Mouse (Mus musculus) hindbrain, postnatal 0 days (tissue): Measurements from ENCODE around the gene Hdac10. TPM values are rescaled to one million over a fixed set of nuclear protein-coding genes. Genes with fewer than 3 reads are reported as not detected.
A peak's percentile ranks its signal among the peaks of the same experiment; 100 is the strongest.

Experiments
- ATAC-seq: fragments of 200-750 bp; cut with Nextera tagmentation; 2 replicates; pipeline ENCODE4 v1.8.0; 2017; ENCODE audit warnings: mild to moderate bottlenecking, moderate TSS enrichment, moderate library complexity
- DNase-seq: peaks from one replicate; pipeline ENCODE4 v3.0.0-alpha.2; 2015; ENCODE audit warnings: low spot score
- H3K27ac ChIP-seq: fragments of 300-500 bp; sonication (generic); 2 replicates; pipeline ENCODE4 v1.5.1; 2014; ENCODE audit warnings: mild to moderate bottlenecking
- H3K27me3 ChIP-seq: fragments of 300-500 bp; sonication (generic); 2 replicates; pipeline ENCODE4 v1.6.1; 2014; ENCODE audit warnings: low read length, mixed read lengths; ENCODE audit not compliant: insufficient read depth
- H3K36me3 ChIP-seq: fragments of 300-500 bp; sonication (generic); 2 replicates; pipeline ENCODE4 v1.6.1; 2014; ENCODE audit warnings: low read length, mixed read lengths; ENCODE audit not compliant: insufficient read depth
- H3K4me1 ChIP-seq: fragments of 300-500 bp; sonication (generic); 2 replicates; pipeline ENCODE4 v1.6.1; 2014; ENCODE audit warnings: antibody characterized with exemption, low read length, mixed read lengths; ENCODE audit not compliant: insufficient read depth
- H3K4me2 ChIP-seq: fragments of 300-500 bp; sonication (generic); 2 replicates; pipeline ENCODE4 v1.6.1; 2014; ENCODE audit warnings: low read depth, mild to moderate bottlenecking, low read length, moderate library complexity, mixed read lengths
- H3K4me3 ChIP-seq: fragments of 300-500 bp; sonication (generic); 2 replicates; pipeline ENCODE4 v1.5.1; 2014; ENCODE audit warnings: low read length
- H3K9ac ChIP-seq: fragments of 300-500 bp; sonication (generic); replicated peaks from 2 replicates; pipeline ENCODE4 v1.6.1; 2014; ENCODE audit warnings: mild to moderate bottlenecking, low read length, moderate library complexity, mixed read lengths
- H3K9me3 ChIP-seq: fragments of 300-500 bp; sonication (generic); 2 replicates; pipeline ENCODE4 v1.6.1; 2016; ENCODE audit warnings: low read length, mixed read lengths
- CTCF ChIP-seq: IDR thresholded peaks from 2 replicates; pipeline ENCODE4 v1.5.1; 2016; ENCODE audit warnings: antibody characterized with exemption, control low read depth, low read depth
- WGBS: fragments of 180-500 bp; shearing (Covaris S2); extraction: QIAGEN DNeasy Blood & Tissue Kit; methylation state at CpG from one replicate; pipeline ENCODE4 v1.1.7; 2014; 5-methylcytosine and 5-hydroxymethylcytosine counted together
- polyA plus RNA-seq: library from polyadenylated mRNA; unstranded; fragments of >200 nt; fragmentation: Nextera tagmentation; extraction: Ambion mirVana; gene quantifications from 2 replicates; pipeline ENCODE4 v1.2.1, GENCODE M21; 2015
- total RNA-seq: library from RNA; depleted of rRNA; stranded (reverse); fragments of >200 nt; gene quantifications from 2 replicates; pipeline ENCODE4 v1.2.3, GENCODE M21; 2014

Hdac10 gene
- total and polyA plus RNA-seq, 2 experiments from 2014 or later = 19.8 to 27.1 TPM

DNA sequence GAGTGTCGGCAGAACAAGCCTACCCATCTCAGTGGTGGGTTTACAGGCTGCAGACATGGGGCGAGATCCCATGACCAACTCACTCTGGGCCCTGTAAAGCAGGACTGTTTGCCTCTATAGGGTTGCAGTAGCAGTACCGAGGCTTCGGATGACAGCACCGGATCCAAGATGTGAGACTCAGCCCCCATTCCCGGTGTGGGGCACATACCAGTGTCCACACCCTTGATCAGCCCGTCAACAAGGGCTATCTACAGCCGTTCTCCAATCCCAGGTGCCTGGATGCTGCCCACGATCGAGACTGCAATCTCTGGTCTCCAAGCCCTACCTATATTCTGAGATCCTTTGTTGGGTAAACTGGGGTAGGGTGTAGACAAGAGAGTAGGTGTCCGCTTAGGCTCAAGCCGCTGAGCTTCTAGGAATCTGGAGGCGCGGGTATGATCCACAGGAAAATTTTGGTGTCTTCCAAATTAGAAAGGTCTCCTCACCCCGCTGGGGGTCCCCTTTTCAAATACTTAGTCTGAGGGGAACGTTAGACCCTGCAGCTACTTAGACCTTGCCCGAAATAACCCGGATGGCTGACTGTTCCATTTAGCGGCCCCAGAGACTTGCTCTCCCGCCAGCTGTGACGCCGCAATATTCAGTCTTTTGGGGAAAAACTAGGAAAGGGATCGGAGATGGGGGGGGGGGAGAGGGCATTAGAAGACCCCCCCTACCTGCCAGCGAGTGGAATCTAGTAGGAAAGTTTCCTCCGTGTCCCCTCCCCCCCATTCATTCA, 20.2 kb upstream of the Hdac10 start:
- Histone ChIP-seq H3K4me2 (peak overlapping the region; percentile 81), H3K9ac (peak overlapping the region; percentile 76), H3K36me3 (peaks cover 4% of the 10 kb centered on the region; the same call in 1 of the 2 replicates), H3K4me3 (peak overlapping the region; percentile 74), H3K9me3 (no peaks in the 10 kb centered on the region), H3K27me3 (no peaks in the 10 kb centered on the region), H3K4me1 (peaks cover 20% of the 10 kb centered on the region), H3K27ac (peak overlapping the region; percentile 72)
- 4% methylated on average over 25 of the region's 25 CpGs for WGBS
- ATAC-seq = 0 out of 2 replicates have a peak, but pooled peaks have one; percentile 11
- TF ChIP-seq CTCF = no peak
- DNase-seq = no peak

DNA sequence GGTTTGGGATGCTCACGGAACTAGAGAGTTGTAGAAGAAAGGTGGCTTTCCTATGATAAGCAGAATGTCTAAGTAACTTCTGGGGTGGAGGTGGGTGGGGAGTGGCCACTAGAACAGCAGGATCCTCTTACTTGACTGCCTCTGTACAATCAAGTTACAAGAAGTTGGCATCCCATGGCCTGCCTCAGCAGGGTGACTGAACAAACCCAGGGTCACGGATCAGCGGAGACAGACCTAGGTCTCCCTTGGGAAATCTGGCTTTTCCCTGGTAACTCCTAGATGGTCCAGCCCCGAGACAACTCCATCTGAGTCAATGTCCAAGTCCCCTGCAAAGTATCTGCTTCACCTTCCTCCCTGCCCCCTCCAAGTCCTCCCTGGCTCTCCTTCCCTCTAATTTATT, 19.4 kb upstream of the Hdac10 start:
- Histone ChIP-seq H3K9ac (no peak overlapping the region), H3K4me2 (peak overlapping the region; percentile 81), H3K9me3 (no peaks in the 10 kb centered on the region), H3K27me3 (no peaks in the 10 kb centered on the region), H3K36me3 (no peaks in the 10 kb centered on the region), H3K27ac (no peak overlapping the region), H3K4me3 (peak overlapping the region; percentile 74), H3K4me1 (peaks cover 20% of the 10 kb centered on the region)
- ATAC-seq = no peak
- DNase-seq = no peak
- WGBS = 39% methylated on average over 4 of the region's 4 CpGs
- no peak for TF ChIP-seq CTCF

DNA sequence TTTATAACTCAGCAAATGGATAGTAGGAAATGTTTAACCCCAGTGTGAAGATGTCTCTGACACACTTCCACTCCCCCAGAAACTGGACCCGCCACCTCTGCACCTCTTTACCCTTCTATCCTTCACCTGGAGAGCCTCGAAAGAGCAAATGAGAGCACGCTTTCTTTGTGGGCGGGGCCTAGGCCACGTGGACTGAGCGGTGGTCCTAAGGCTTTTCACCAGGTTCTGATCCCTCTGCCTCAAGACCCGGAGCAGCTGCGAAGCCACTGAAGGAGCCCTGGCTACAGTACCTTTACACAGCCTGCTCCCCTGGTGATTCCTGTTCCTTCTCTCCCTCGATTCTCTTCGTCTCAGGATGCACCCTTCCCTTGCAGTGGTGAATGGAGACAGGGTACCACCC, 19.0 kb upstream of the Hdac10 start:
- H3K27me3 ChIP-seq = no peaks in the 10 kb centered on the region
- no peak for DNase-seq
- peak overlapping the region; percentile 50; the same call in 1 of the 2 replicates for H3K9ac ChIP-seq
- ATAC-seq = no peak
- peak overlapping the region; percentile 37 for H3K4me3 ChIP-seq
- no peak overlapping the region for H3K27ac ChIP-seq
- 21% methylated on average over 10 of the region's 10 CpGs for WGBS
- H3K36me3 ChIP-seq = no peaks in the 10 kb centered on the region
- no peaks in the 10 kb centered on the region for H3K9me3 ChIP-seq
- H3K4me2 ChIP-seq = peak overlapping the region; percentile 81
- TF ChIP-seq CTCF = no peak
- peaks cover 20% of the 10 kb centered on the region for H3K4me1 ChIP-seq

DNA sequence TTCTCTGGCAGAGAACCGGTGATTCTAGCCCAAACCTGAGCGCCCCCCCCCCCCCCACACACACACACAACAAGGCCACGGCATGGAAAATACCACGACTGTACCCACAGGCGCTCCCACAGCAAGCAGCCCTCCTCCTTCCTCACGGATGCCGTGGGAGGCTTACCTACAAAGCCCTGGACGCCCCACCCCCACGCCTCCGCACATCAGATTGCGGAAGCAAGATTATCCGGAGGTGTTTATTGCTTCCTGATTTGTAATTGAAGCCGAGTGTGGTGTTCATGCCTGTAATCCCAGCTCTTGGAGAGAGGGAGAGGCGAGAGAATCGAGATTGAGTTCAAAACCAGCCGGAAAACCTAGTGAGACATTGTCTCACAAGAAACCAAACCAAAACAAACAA, 18.5 kb upstream of the Hdac10 start:
- H3K27me3 ChIP-seq = no peaks in the 10 kb centered on the region
- H3K9ac ChIP-seq = peak overlapping the region; percentile 50
- H3K4me1 ChIP-seq = peaks cover 20% of the 10 kb centered on the region
- 6% methylated on average over 15 of the region's 16 CpGs for WGBS
- H3K4me3 ChIP-seq = peak overlapping the region; percentile 37
- H3K27ac ChIP-seq = peak overlapping the region; percentile 60; the same call in 1 of the 2 replicates
- DNase-seq (peak; percentile 54), ATAC-seq (no peak)
- H3K9me3 ChIP-seq = no peaks in the 10 kb centered on the region
- H3K36me3 ChIP-seq = no peaks in the 10 kb centered on the region
- H3K4me2 ChIP-seq = peak overlapping the region; percentile 81
- no peak for TF ChIP-seq CTCF

DNA sequence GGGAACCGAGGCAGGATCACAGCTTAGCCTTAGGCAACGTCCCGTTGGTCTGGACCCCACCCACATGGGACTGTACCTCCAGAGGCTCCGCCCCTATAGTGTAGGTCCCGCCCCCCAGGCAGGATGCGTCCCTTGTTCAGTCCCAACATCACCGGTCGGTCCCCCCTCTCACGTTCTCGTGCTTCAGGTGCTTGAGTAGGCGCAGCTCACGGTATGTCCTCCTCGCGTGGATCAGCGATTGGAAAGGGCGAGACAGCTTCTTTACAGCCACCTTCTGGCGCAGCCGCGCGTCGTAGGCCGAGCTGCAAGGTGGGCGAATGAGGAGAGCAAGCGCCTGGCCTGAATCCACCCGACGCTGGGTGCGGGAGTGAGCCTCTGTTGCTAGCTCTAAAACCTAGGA, 18.0 kb upstream of the Hdac10 start:
- H3K9ac ChIP-seq = peak overlapping the region; percentile 50
- ATAC-seq (peak; percentile 42; the same call in 1 of the 2 replicates), DNase-seq (peak; percentile 63)
- peaks cover 20% of the 10 kb centered on the region for H3K4me1 ChIP-seq
- H3K9me3 ChIP-seq = no peaks in the 10 kb centered on the region
- peak overlapping the region; percentile 37 for H3K4me3 ChIP-seq
- 4% methylated on average over 27 of the region's 27 CpGs for WGBS
- H3K27ac ChIP-seq = peak overlapping the region; percentile 60; the same call in 1 of the 2 replicates
- TF ChIP-seq CTCF = 0 out of 2 replicates have a peak, but pooled peaks have one; percentile 20
- H3K36me3 ChIP-seq = no peaks in the 10 kb centered on the region
- H3K4me2 ChIP-seq = peak overlapping the region; percentile 81
- no peaks in the 10 kb centered on the region for H3K27me3 ChIP-seq

DNA sequence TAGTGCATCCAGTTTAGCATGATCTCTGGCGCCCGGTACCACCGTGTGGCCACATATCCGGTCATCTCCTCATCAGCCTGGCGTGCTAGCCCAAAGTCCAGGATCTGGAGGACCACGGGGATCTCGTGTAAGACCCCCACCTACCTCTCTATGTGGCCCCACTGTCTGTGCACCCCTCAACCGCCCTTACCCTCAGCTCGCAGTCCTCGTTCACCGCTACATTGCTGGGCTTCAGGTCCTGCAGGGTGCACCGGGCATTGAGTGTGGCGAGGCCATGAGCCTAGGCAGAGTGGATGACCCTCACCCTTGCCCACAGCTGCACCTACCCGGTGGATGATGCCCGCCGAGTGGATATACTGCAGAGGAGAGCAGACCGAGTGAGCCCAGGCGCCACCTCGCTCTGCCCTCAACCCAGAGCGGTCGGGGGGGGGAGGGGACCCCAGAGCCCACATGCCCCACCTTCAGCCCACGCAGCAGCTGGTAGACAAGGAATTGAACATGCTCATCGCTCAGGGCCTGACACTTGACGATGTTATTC, 17.4 kb upstream of the Hdac10 start:
- Histone ChIP-seq H3K9ac (no peak overlapping the region), H3K4me3 (peak overlapping the region; percentile 37), H3K4me2 (peak overlapping the region; percentile 81), H3K27me3 (no peaks in the 10 kb centered on the region), H3K9me3 (no peaks in the 10 kb centered on the region), H3K4me1 (peaks cover 20% of the 10 kb centered on the region), H3K27ac (no peak overlapping the region), H3K36me3 (no peaks in the 10 kb centered on the region)
- no peak for TF ChIP-seq CTCF
- no peak for DNase-seq
- no peak for ATAC-seq
- 81% methylated on average over 24 of the region's 24 CpGs for WGBS

DNA sequence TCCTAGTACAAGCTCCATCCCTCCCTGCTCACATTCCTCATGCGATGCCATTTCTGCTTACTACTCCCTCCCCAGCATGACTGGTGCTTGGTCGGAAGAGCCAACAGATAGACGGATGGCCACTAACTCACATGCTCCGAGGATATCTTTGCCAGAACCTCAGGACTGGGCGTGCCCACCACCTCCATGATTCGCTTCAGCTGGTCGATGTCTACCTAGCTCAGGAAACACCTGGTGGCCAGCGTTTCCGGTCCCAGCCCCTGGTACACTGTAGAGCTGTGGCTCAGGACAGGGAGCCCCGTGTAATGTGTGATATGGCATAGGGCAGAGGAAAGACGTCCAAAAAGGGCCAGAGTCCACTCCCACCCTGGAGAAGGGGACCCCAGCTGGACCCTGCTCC, 16.5 kb upstream of the Hdac10 start:
- Histone ChIP-seq H3K27ac (no peak overlapping the region), H3K4me3 (no peak overlapping the region), H3K9ac (no peak overlapping the region), H3K4me2 (no peak overlapping the region), H3K27me3 (no peaks in the 10 kb centered on the region), H3K9me3 (no peaks in the 10 kb centered on the region), H3K4me1 (peaks cover 17% of the 10 kb centered on the region), H3K36me3 (no peaks in the 10 kb centered on the region)
- 89% methylated on average over 11 of the region's 11 CpGs for WGBS
- ATAC-seq = no peak
- no peak for TF ChIP-seq CTCF
- no peak for DNase-seq
